Mouse (Mus musculus): ENCODE measurements around the gene Fer. TPM values are rescaled to one million over a fixed set of nuclear protein-coding genes. Genes with fewer than 3 reads are reported as not detected.

The Fer gene
- polyA plus RNA-seq, 1 experiment from 2014 or later, result 27.1 TPM

- H3K36me3 ChIP-seq (replicated peaks), result no peaks in the 10 kb centered on the region
- 83% methylated on average over 10 of the region's 10 CpGs for WGBS
Observed at GRCm38 (mm10) chr17:63969448-63969847, 106.6 kb downstream of the Fer start.

GRCm38 (mm10) chr17:63970239-63970638 is 107.4 kb downstream of the Fer start:
- WGBS, result 47% methylated on average over 5 of the region's 5 CpGs
- Histone ChIP-seq H3K4me3 (no peak overlapping the region), H3K27ac (no peak overlapping the region), H3K36me3 (replicated peaks) (no peaks in the 10 kb centered on the region), H3K9me3 (no peaks in the 10 kb centered on the region), H3K27me3 (ENCODE audit: poor library complexity, severe bottlenecking) (no peaks in the 10 kb centered on the region), H3K4me1 (peaks cover 10% of the 10 kb centered on the region; the same call in 1 of the 2 replicates)
- DNase-seq (ENCODE audit: extremely low spot score, low spot score), result no peak

More at GRCm38 (mm10) chr17:63969448-63969847, 106.6 kb downstream of the Fer start:
- H3K27me3 ChIP-seq (ENCODE audit: poor library complexity, severe bottlenecking), result no peaks in the 10 kb centered on the region
- H3K4me3 ChIP-seq, result no peak overlapping the region
- DNase-seq (ENCODE audit: extremely low spot score, low spot score), result no peak
- no peaks in the 10 kb centered on the region for H3K9me3 ChIP-seq
- H3K4me1 ChIP-seq, result peaks cover 10% of the 10 kb centered on the region; the same call in 1 of the 2 replicates
- H3K27ac ChIP-seq, result no peak overlapping the region

- Histone ChIP-seq H3K36me3 (replicated peaks) (no peaks in the 10 kb centered on the region), H3K4me3 (no peak overlapping the region), H3K9me3 (no peaks in the 10 kb centered on the region), H3K27me3 (ENCODE audit: poor library complexity, severe bottlenecking) (no peaks in the 10 kb centered on the region), H3K27ac (no peak overlapping the region), H3K4me1 (peaks cover 10% of the 10 kb centered on the region; the same call in 1 of the 2 replicates)
- WGBS, result 86% methylated on average over 1 of the region's 1 CpGs
- no peak for DNase-seq (ENCODE audit: extremely low spot score, low spot score)
Observed at GRCm38 (mm10) chr17:63970939-63971338, 108.1 kb downstream of the Fer start.

GRCm38 (mm10) chr17:63972181-63972580 is 109.3 kb downstream of the Fer start:
- no peaks in the 10 kb centered on the region for H3K27me3 ChIP-seq (ENCODE audit: poor library complexity, severe bottlenecking)
- peaks cover 10% of the 10 kb centered on the region; the same call in 1 of the 2 replicates for H3K4me1 ChIP-seq
- 81% methylated on average over 4 of the region's 4 CpGs for WGBS
- no peaks in the 10 kb centered on the region for H3K9me3 ChIP-seq
- no peak for DNase-seq (ENCODE audit: extremely low spot score, low spot score)
- H3K4me3 ChIP-seq, result no peak overlapping the region
- H3K36me3 ChIP-seq (replicated peaks), result no peaks in the 10 kb centered on the region
- no peak overlapping the region for H3K27ac ChIP-seq

GRCm38 (mm10) chr17:63973806-63974205 is 110.9 kb downstream of the Fer start:
- H3K27me3 ChIP-seq (ENCODE audit: poor library complexity, severe bottlenecking), result no peaks in the 10 kb centered on the region
- H3K4me1 ChIP-seq, result peaks cover 10% of the 10 kb centered on the region; the same call in 1 of the 2 replicates
- H3K36me3 ChIP-seq (replicated peaks), result no peaks in the 10 kb centered on the region
- H3K4me3 ChIP-seq, result no peak overlapping the region
- no peak overlapping the region for H3K27ac ChIP-seq
- H3K9me3 ChIP-seq, result no peaks in the 10 kb centered on the region
- DNase-seq (ENCODE audit: extremely low spot score, low spot score), result no peak
- WGBS, result 81% methylated on average over 5 of the region's 5 CpGs

- no peaks in the 10 kb centered on the region for H3K9me3 ChIP-seq
- WGBS, result 85% methylated on average over 5 of the region's 5 CpGs
- H3K4me3 ChIP-seq, result no peak overlapping the region
- H3K36me3 ChIP-seq (replicated peaks), result no peaks in the 10 kb centered on the region
- H3K27me3 ChIP-seq (ENCODE audit: poor library complexity, severe bottlenecking), result no peaks in the 10 kb centered on the region
- H3K4me1 ChIP-seq, result peaks cover 10% of the 10 kb centered on the region; the same call in 1 of the 2 replicates
- no peak for DNase-seq (ENCODE audit: extremely low spot score, low spot score)
- no peak overlapping the region for H3K27ac ChIP-seq
Observed at GRCm38 (mm10) chr17:63974253-63974652, 111.4 kb downstream of the Fer start.

GRCm38 (mm10) chr17:63978794-63979571 is 116.1 kb downstream of the Fer start:
- DNase-seq (ENCODE audit: extremely low spot score, low spot score), result no peak
- H3K27me3 ChIP-seq (ENCODE audit: poor library complexity, severe bottlenecking), result no peaks in the 10 kb centered on the region
- no peak overlapping the region for H3K4me3 ChIP-seq
- WGBS, result 90% methylated on average over 4 of the region's 4 CpGs
- 0 out of 2 replicates have a peak, but pooled peaks cover 5% of the 10 kb centered on the region for H3K36me3 ChIP-seq (replicated peaks)
- no peak overlapping the region for H3K27ac ChIP-seq
- H3K4me1 ChIP-seq, result no peaks in the 10 kb centered on the region
- H3K9me3 ChIP-seq, result no peaks in the 10 kb centered on the region

GRCm38 (mm10) chr17:63980167-63980566 is 117.3 kb downstream of the Fer start:
- WGBS, result 89% methylated on average over 3 of the region's 3 CpGs
- DNase-seq (ENCODE audit: extremely low spot score, low spot score), result no peak
- H3K27me3 ChIP-seq (ENCODE audit: poor library complexity, severe bottlenecking), result no peaks in the 10 kb centered on the region

GRCm38 (mm10) chr17:63988710-63989109 is 125.8 kb downstream of the Fer start:
- no peaks in the 10 kb centered on the region for H3K9me3 ChIP-seq
- H3K4me1 ChIP-seq, result no peaks in the 10 kb centered on the region
- no peaks in the 10 kb centered on the region for H3K27me3 ChIP-seq (ENCODE audit: poor library complexity, severe bottlenecking)
- no peaks in the 10 kb centered on the region for H3K36me3 ChIP-seq (replicated peaks)
- H3K4me3 ChIP-seq, result no peak overlapping the region
- no peak for DNase-seq (ENCODE audit: extremely low spot score, low spot score)
- WGBS, result 84% methylated on average over 2 of the region's 2 CpGs
- no peak overlapping the region for H3K27ac ChIP-seq

More at GRCm38 (mm10) chr17:63980167-63980566, 117.3 kb downstream of the Fer start:
- Histone ChIP-seq H3K9me3 (no peaks in the 10 kb centered on the region), H3K36me3 (replicated peaks) (0 out of 2 replicates have a peak, but pooled peaks cover 5% of the 10 kb centered on the region), H3K4me3 (no peak overlapping the region), H3K4me1 (no peaks in the 10 kb centered on the region), H3K27ac (no peak overlapping the region)

GRCm38 (mm10) chr17:63991160-63991559 is 128.3 kb downstream of the Fer start:
- H3K9me3 ChIP-seq, result no peaks in the 10 kb centered on the region

GRCm38 (mm10) chr17:63995921-63996320 is 133.1 kb downstream of the Fer start:
- H3K36me3 ChIP-seq (replicated peaks), result no peaks in the 10 kb centered on the region
- 92% methylated on average over 1 of the region's 1 CpGs for WGBS
- no peaks in the 10 kb centered on the region for H3K4me1 ChIP-seq
- no peaks in the 10 kb centered on the region for H3K27me3 ChIP-seq (ENCODE audit: poor library complexity, severe bottlenecking)
- H3K27ac ChIP-seq, result no peak overlapping the region
- H3K4me3 ChIP-seq, result no peak overlapping the region
- H3K9me3 ChIP-seq, result no peaks in the 10 kb centered on the region
- no peak for DNase-seq (ENCODE audit: extremely low spot score, low spot score)

More at GRCm38 (mm10) chr17:63991160-63991559, 128.3 kb downstream of the Fer start:
- DNase-seq (ENCODE audit: extremely low spot score, low spot score), result no peak
- Histone ChIP-seq H3K27ac (no peak overlapping the region), H3K36me3 (replicated peaks) (no peaks in the 10 kb centered on the region), H3K4me3 (no peak overlapping the region), H3K27me3 (ENCODE audit: poor library complexity, severe bottlenecking) (no peaks in the 10 kb centered on the region), H3K4me1 (no peaks in the 10 kb centered on the region)
- WGBS, result 90% methylated on average over 3 of the region's 3 CpGs

- no peak for DNase-seq (ENCODE audit: extremely low spot score, low spot score)
- H3K27ac ChIP-seq, result no peak overlapping the region
- H3K9me3 ChIP-seq, result no peaks in the 10 kb centered on the region
- WGBS, result 90% methylated on average over 6 of the region's 6 CpGs
- no peaks in the 10 kb centered on the region for H3K4me1 ChIP-seq
- no peak overlapping the region for H3K4me3 ChIP-seq
- no peaks in the 10 kb centered on the region for H3K36me3 ChIP-seq (replicated peaks)
- H3K27me3 ChIP-seq (ENCODE audit: poor library complexity, severe bottlenecking), result no peaks in the 10 kb centered on the region
Observed at GRCm38 (mm10) chr17:63997643-63998042, 134.8 kb downstream of the Fer start.

- no peak overlapping the region for H3K27ac ChIP-seq
- H3K4me1 ChIP-seq, result 0 out of 2 replicates have a peak, but pooled peaks cover 2% of the 10 kb centered on the region
- H3K4me3 ChIP-seq, result no peak overlapping the region
- DNase-seq (ENCODE audit: extremely low spot score, low spot score), result no peak
- H3K9me3 ChIP-seq, result no peaks in the 10 kb centered on the region
- no peaks in the 10 kb centered on the region for H3K36me3 ChIP-seq (replicated peaks)
- H3K27me3 ChIP-seq (ENCODE audit: poor library complexity, severe bottlenecking), result no peaks in the 10 kb centered on the region
- 83% methylated on average over 13 of the region's 13 CpGs for WGBS
Observed at GRCm38 (mm10) chr17:64003444-64003843, 140.6 kb downstream of the Fer start.

All from forebrain, embryonic 10.5 days (tissue).